Mouse (Mus musculus) induced T-regulatory cell, adult 2 months (primary cell): ENCODE data around the gene Kat6b.
"Not testable (repeated sequence)": the region's sequence is repeated elsewhere in the genome, so short reads cannot be mapped to it uniquely, and the experiment has no call there.

Experiments
- DNase-seq: peaks from one replicate; pipeline ENCODE4 v3.0.0-alpha.2; 2012; ENCODE audit warnings: low read depth

Kat6b gene

DNA sequence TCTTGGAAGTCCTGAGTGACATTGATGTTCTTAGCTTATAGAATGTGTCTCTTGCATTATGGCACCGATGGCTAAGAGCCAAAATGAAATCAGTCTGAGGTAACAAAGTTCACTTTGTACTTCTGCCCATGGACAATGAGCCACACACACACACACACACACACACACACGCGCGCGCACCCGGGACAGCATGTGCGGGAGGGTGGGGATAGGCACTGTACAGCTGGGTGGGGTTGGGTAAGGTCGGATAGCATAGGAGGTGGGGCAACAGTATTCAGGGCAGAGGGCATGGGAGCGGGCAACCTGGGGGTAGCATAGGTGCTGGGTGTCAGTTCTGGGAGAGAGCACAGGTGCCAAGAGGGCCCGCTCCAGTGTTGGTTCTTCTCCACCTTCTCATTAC lies 3.5 kb downstream of the Kat6b start:
- DNase-seq, result no peak

DNA sequence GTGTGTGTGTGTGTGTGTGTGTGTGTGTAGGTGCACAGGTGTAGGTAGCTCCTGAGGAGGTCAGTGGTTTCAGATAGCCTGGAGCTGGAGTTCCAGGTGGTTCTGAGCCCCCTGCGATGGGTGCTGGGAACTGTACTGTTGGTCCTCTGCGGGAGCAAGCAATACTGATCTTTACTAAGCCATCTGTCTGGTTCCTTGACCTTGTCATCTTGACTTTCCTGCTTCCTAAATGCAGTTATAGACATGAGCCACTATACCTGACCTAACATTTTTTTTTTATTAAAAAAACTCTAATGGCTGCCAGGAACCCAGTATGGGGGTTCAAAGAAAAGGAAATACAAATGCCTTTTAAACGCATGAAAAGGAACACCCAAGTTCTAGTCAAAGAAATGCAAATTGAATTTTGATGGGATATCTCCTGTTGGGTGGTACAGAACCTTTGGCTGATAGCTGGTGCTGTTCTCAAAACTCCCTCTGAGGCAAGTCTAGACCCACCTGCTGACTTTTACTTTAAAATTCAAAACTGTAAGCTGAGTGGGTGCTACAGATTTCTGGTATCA lies 4.8 kb downstream of the Kat6b start:
- DNase-seq, result no peak

DNA sequence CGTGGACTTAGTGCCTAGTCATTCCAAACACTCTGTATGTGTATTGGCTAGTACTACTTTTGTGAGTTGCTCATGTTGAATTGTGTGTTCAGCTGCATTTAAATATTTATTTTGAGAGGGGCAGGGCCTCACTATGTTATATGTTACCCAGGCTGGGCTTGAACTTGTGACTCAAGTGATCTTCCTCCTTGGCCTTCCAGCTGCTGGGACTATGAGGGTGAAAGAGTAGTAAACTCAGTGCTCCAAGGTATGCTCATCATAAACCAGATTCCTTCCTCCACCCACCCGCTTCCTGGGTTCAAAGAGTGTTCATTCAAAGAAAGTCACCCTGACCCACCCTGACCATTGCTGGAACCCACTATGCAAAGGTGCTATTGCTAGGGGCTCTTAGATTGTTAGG lies 5.9 kb downstream of the Kat6b start:
- not testable (repeated sequence) for DNase-seq

GRCm38 (mm10) chr14:21488426-21489115 lies 7.3 kb downstream of the Kat6b start:
- DNase-seq, result not testable (repeated sequence)

DNA sequence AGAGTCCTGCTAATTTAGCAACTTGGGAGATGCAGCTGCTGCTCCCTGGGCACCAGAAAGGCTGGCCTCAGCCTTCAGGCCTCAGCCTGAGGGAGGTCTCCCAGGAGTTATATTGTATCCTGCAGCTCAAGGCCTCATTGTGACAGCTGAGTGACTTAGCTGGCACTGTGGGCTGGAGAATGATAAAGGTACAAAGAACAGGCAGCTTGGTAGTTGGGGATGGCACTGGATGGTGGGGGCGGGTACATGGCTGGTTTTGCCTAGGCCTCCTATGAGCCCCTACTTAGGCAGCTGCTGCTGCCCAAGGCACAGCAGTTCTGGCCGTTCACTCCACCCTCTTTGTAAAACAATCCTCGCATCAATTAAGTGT lies 7.9 kb downstream of the Kat6b start:
- DNase-seq, result no peak

DNA sequence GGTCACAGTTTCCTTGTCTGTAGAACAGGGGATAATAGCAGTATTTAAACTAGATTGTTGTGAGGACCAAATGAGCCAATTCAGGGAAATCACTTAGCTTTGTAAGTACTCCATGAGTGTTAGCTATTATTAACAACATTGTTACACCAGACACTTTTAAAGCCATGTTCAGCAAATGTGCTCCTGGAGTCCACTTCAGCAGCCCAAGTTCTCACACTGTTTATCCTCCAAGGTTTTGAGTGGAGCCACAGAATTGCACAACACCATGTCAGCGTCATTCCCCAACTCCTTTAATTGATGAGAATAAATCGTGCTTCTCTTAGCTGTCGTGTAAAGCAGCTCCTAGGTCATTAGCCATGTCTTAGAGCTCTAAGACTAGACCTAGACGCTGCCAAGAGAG lies 8.9 kb downstream of the Kat6b start:
- DNase-seq, result no peak

- DNase-seq, result peak; percentile 46
These were observed 17.2 kb downstream of the Kat6b start for GRCm38 (mm10) chr14:21498361-21498996.

- DNase-seq, result no peak
These were observed 17.9 kb downstream of the Kat6b start for GRCm38 (mm10) chr14:21499011-21499581.

- DNase-seq, result peak; percentile 71
These were observed 18.5 kb downstream of the Kat6b start for GRCm38 (mm10) chr14:21499631-21500153.

DNA sequence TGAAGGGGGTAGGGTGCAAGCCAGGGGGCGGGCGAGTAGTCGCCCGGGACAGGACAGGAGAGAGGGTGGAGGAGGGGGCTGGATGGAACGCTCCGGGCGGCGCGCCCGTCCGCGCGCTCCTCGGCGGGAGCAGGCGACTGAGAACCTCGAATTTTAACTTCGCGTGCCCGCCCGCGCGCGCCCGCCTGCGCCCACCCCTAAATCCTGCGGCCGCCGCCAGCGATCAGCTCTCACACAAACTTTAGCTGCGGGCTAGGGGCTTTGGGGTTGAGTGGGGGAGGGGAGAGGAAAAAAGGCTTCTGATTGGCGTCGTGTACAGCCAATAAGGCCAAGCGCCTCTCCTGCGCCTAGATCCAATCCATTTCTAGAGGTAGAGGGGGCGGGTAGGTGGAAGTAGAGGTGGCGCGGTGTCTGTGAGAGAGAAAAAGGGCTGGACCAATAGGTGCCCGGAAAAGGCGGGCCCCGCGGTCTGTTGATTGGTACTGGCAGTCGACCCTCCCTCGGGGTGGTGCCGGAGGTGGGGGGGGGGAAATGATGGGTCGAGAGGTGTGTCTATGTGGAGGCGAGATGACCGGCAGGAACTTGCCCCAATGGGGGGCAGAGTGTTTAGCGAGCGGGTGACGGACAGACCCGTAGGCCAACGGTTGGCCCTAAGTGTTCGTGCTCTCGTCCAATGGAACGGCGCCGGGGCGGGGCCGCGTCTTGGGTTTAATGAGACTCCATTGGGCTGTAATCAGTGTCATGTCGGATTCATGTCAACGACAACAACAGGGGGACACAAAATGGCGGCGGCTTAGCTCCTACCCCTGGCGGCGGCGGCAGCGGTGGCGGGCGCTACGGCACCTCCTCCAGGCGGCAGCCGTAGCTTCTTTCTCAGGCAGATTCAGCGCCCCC lies 19.2 kb downstream of the Kat6b start:
- peak; percentile 99 for DNase-seq

DNA sequence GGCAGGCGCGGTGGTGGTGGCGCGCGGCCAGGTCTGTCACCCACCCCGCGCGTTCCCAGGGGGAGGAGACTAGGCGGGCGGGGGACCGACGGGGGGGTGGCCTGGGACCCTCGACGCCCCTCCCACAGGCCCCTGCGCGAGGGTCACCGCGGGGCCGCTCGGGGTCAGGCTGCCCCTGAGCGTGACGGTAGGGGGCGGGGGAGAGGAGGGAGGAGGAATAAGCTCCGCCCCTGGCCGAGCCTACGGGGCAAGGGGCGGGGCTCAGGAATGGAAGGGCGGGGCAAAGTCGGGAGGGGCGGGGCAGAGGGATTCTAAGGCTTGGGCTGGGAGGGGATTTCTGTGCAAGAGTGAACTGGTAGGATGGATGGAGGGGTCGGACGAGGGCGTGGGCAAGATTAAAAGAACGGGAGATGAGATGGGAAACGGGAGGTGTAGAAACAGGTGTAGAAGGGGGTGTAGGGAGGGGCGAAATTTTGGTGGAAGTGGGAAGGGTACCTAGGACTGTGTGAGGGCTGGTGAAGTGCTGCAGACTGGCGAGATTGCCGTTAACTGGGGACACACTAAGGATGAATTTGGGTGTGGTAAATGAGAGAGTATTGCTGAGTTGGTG lies 19.9 kb downstream of the Kat6b start:
- peak; percentile 94 for DNase-seq

DNA sequence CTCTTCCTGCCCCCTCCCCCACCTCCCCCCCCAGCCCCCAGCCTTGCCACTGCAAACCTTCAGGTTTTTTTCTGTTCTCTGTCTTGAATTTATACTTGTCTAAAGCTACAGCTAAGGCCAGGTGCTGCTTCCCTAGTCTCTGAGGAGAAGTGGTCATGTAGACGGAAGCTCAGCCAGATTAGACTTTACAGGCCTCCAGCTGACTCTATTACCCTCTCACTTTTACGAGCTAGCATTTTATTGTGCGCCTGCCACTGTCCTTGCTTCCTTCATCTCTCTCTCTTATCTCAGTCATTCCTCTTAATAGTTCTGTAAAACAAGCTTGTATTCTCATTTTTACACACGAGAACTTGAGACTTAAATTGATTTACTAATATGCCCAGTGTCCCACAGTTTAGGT lies 23.8 kb downstream of the Kat6b start:
- no peak for DNase-seq

DNA sequence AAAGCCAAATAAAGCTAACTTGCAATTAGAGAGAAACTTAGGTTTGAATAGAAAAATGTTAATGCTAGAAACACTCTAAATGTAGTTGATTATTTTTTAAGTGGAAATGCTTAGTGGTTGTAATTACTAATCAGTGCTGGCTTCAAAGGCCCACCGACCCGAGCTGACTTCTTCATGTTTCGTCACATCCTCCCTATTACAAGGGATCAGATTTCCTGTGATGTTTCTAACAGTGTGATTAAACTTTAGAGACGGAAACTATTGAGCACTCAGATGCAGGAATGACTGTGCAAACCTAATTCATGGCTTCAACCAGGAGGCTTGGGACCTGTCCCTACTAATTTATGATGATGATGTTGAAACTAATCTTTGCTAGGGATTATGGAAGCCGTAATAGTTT lies 25.8 kb downstream of the Kat6b start:
- peak; percentile 40 for DNase-seq

- DNase-seq, result no peak
These were observed 28.1 kb downstream of the Kat6b start for GRCm38 (mm10) chr14:21509111-21509905.

DNA sequence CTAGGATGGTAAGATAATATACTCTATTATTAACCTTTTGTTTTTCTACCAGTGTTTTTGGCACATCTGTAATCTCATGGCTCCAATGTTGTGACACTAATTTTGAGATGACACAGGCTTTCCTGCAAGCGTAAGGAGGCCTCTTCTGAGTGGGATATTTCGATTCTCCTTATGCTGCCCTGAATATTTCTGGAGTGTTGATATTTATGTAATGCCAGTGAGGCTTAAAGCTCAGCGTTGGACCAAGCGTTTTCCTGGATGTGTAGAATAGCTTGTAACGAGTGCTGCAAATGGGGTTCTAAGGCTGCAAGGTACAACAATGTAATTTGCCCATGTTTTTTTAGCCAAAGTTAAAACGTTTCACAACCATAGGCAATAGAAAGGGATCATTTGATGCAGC lies 30.2 kb downstream of the Kat6b start:
- DNase-seq, result no peak

DNA sequence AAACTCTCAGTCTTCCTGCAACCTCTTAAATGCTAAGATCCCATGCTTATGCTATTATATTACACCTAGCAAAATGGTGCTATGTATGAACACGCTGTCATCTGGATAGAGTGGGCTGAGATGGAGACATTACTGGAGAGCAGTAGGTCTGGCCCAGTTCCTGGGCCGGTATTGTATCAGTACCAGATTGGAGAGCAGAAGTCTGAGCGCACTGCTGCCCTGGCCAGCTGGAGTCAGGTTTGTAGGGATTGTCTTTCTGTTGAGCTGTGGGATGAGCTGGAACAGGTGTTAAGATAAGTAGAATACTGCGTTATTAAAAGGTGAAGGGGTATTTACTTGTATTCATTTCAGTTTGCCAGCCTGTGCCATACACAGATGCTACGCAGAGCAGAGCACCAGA lies 34.3 kb downstream of the Kat6b start:
- no peak for DNase-seq

DNA sequence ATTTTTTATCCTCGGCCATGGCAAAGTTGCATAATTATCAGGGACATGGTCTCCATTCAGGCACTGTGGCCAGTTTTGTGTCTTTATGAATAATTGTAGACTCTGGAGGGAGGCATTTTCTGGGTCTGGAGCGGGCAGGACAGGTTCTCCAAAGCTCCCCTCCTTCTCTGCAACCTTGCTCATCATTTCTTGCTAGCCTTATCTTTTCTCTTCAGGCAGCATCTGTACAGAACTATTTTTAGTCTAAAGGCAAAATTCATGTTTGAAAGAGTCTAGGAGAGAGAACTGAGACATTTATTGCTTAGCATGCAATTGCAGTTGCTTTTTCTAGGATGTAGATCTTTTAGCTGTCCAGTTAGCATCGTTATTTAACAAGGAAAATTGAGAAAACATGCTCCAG lies 38.1 kb downstream of the Kat6b start:
- no peak for DNase-seq

- DNase-seq, result no peak
These were observed 39.3 kb downstream of the Kat6b start for GRCm38 (mm10) chr14:21520496-21520895.

GRCm38 (mm10) chr14:21521496-21521895 lies 40.3 kb downstream of the Kat6b start:
- DNase-seq, result not testable (repeated sequence)

GRCm38 (mm10) chr14:21522312-21522978 lies 41.2 kb downstream of the Kat6b start:
- no peak for DNase-seq
